Mouse (Mus musculus) cerebellum, adult 9-11 months (tissue): ENCODE results near the gene D130040H23Rik.
"Not testable (repeated sequence)": the region's sequence is repeated elsewhere in the genome, so short reads cannot be mapped to it uniquely, and the experiment has no call there.

Experiments
- DNase-seq: peaks from one replicate; pipeline ENCODE4 v3.0.0; 2022

D130040H23Rik gene

GRCm38 (mm10) chr8:69270386-69271202, at the start of gene D130040H23Rik:
D130040H23Rik (plus strand) TSS chr8:69271080.
- peak; percentile 90 for DNase-seq

GRCm38 (mm10) chr8:69242541-69242940, 28.3 kb upstream of the D130040H23Rik start:
- DNase-seq = no peak

- DNase-seq = no peak
Observed at GRCm38 (mm10) chr8:69268525-69268924, 2.4 kb upstream of the D130040H23Rik start.

GRCm38 (mm10) chr8:69271203-69271554, 299 bp downstream of the D130040H23Rik start:
- no peak for DNase-seq

- no peak for DNase-seq
Observed at GRCm38 (mm10) chr8:69272435-69272834, 1.6 kb downstream of the D130040H23Rik start.

GRCm38 (mm10) chr8:69324771-69325170, 53.9 kb downstream of the D130040H23Rik start:
- DNase-seq = no peak

GRCm38 (mm10) chr8:69328301-69329288, 57.7 kb downstream of the D130040H23Rik start:
- DNase-seq = peak; percentile 80

GRCm38 (mm10) chr8:69329289-69329688, 58.4 kb downstream of the D130040H23Rik start:
- DNase-seq = not testable (repeated sequence)
